Comparison of ENCODE assay signal across 18 mouse cellular contexts in genomic region chr1:90968649-90969048, GRCm38 (mm10). TPM values are rescaled to one million over a fixed set of nuclear protein-coding genes. Genes with fewer than 3 reads are reported as not detected.
A peak's percentile ranks its signal among the peaks of the same experiment; 100 is the strongest.
DNase-seq lines count a peak whose midpoint lies in the region; ATAC-seq and TF ChIP-seq lines count a peak whose summit lies in the region.
"Had no signal": no experiment of that assay in that cellular context is flagged by ENCODE, and none has a peak within 500 bp of the region (broad histone marks: within the 10 kb centered on the region; RNA-seq: fewer than 3 reads in every experiment).

No protein-coding gene starts in this region.

- H3K36me3 ChIP-seq in erythroblast, embryonic 14.5 days (ENCODE audit: control insufficient read depth): no peaks in the 10 kb centered on the region
- no peaks in the 10 kb centered on the region for H3K36me3 ChIP-seq in kidney, postnatal 0 days (ENCODE audit: insufficient read depth, low read length)
- no peaks in the 10 kb centered on the region for H3K36me3 ChIP-seq in intestine, embryonic 14.5 days (ENCODE audit: control insufficient read depth, insufficient read depth, low read length)
- no peaks in the 10 kb centered on the region for H3K36me3 ChIP-seq in liver, embryonic 15.5 days (replicated peaks)
- H3K36me3 ChIP-seq: midbrain, embryonic 12.5 days had no signal

- H3K27ac ChIP-seq in kidney, postnatal 0 days: peak overlapping the region; percentile 80; the same call in 1 of the 2 replicates
- no peak overlapping the region for H3K27ac ChIP-seq in intestine, embryonic 14.5 days (ENCODE audit: low read depth)
- H3K27ac ChIP-seq in liver, embryonic 15.5 days (replicated peaks): no peak overlapping the region
- H3K27ac ChIP-seq: midbrain, embryonic 12.5 days had no signal

- H3K27me3 ChIP-seq in erythroblast, embryonic 14.5 days (ENCODE audit: control insufficient read depth): no peaks in the 10 kb centered on the region
- H3K27me3 ChIP-seq in kidney, postnatal 0 days (ENCODE audit: insufficient read depth, low read length): no peaks in the 10 kb centered on the region
- no peaks in the 10 kb centered on the region for H3K27me3 ChIP-seq in intestine, embryonic 14.5 days (replicated peaks; ENCODE audit: control insufficient read depth, insufficient read depth, low read length)
- no peaks in the 10 kb centered on the region for H3K27me3 ChIP-seq in liver, embryonic 15.5 days

- no peak for TF ChIP-seq CTCF in kidney, postnatal 0 days (IDR thresholded peaks at IDR 0.05; ENCODE audit: low read depth)

- peak overlapping the region; percentile 43; the same call in 1 of the 2 replicates for H3K4me2 ChIP-seq in kidney, postnatal 0 days (ENCODE audit: low read length)
- peak overlapping the region; percentile 41 for H3K4me2 ChIP-seq in intestine, embryonic 14.5 days (ENCODE audit: low read length)
- peak overlapping the region; percentile 43 for H3K4me2 ChIP-seq in liver, embryonic 15.5 days
- H3K4me2 ChIP-seq: midbrain, embryonic 12.5 days had no signal

- H3K9me3 ChIP-seq in erythroblast, embryonic 14.5 days (ENCODE audit: control insufficient read depth, low read length): no peaks in the 10 kb centered on the region
- no peaks in the 10 kb centered on the region for H3K9me3 ChIP-seq in kidney, postnatal 0 days (replicated peaks; ENCODE audit: low read length)
- H3K9me3 ChIP-seq in intestine, embryonic 14.5 days (ENCODE audit: control insufficient read depth, low read length): no peaks in the 10 kb centered on the region
- no peaks in the 10 kb centered on the region for H3K9me3 ChIP-seq in liver, embryonic 15.5 days (replicated peaks)
- H3K9me3 ChIP-seq: midbrain, embryonic 12.5 days had no signal

- peaks cover 2% of the 10 kb centered on the region for H3K4me1 ChIP-seq in erythroblast, embryonic 14.5 days (ENCODE audit: control insufficient read depth)
- H3K4me1 ChIP-seq in kidney, postnatal 0 days (replicated peaks; ENCODE audit: insufficient read depth, low read length): peaks cover 4% of the 10 kb centered on the region; the same call in 1 of the 2 replicates
- peaks cover 24% of the 10 kb centered on the region for H3K4me1 ChIP-seq in intestine, embryonic 14.5 days (replicated peaks; ENCODE audit: control insufficient read depth, insufficient read depth, low read length)
- peaks cover 7% of the 10 kb centered on the region; the same call in 1 of the 2 replicates for H3K4me1 ChIP-seq in liver, embryonic 15.5 days (replicated peaks)

- H3K9ac ChIP-seq in kidney, postnatal 0 days (ENCODE audit: low read depth, low read length): no peak overlapping the region
- no peak overlapping the region for H3K9ac ChIP-seq in intestine, embryonic 14.5 days (ENCODE audit: low read length)
- H3K9ac ChIP-seq in liver, embryonic 15.5 days: no peak overlapping the region
- H3K9ac ChIP-seq: forebrain, postnatal 0 days; lung, embryonic 14.5 days; midbrain, embryonic 12.5 days had no signal

- no peak for ATAC-seq in erythroblast, adult 5-6 weeks (replicated peaks; ENCODE audit: low FRiP score, poor library complexity, severe bottlenecking)
- ATAC-seq in kidney, postnatal 0 days (replicated peaks; ENCODE audit: low FRiP score, low read depth): no peak
- ATAC-seq in intestine, embryonic 14.5 days (replicated peaks; ENCODE audit: low FRiP score, low TSS enrichment, low read depth): no peak
- ATAC-seq in liver, embryonic 15.5 days (ENCODE audit: insufficient read depth): no peak

- H3K4me3 ChIP-seq in erythroblast, embryonic 14.5 days (replicated peaks): peak overlapping the region; percentile 36
- H3K4me3 ChIP-seq in kidney, postnatal 0 days (replicated peaks; ENCODE audit: low read depth, low read length): no peak overlapping the region
- no peak overlapping the region; the same call in 1 of the 2 replicates for H3K4me3 ChIP-seq in intestine, embryonic 14.5 days (ENCODE audit: low read depth, low read length)
- H3K4me3 ChIP-seq in liver, embryonic 15.5 days (replicated peaks): peak overlapping the region; percentile 42; the same call in 1 of the 2 replicates
- H3K4me3 ChIP-seq: midbrain, embryonic 12.5 days had no signal

- WGBS in kidney, postnatal 0 days: 70% methylated on average over 4 of the region's 4 CpGs
- WGBS in intestine, embryonic 14.5 days: 71% methylated on average over 4 of the region's 4 CpGs
- WGBS in liver, embryonic 15.5 days (ENCODE audit: insufficient replicate concordance): 47% methylated on average over 4 of the region's 4 CpGs

- DNase-seq in kidney, postnatal 0 days (ENCODE audit: low spot score): no peak
- DNase-seq in kidney, adult 18-20 months: no peak
- DNase-seq in intestine, embryonic 14.5 days (ENCODE audit: low spot score): no peak
- DNase-seq in layer of hippocampus, postnatal 36 days: no peak
- DNase-seq in spleen, postnatal 4 days (ENCODE audit: low spot score in 2 of 2): no peak
- DNase-seq: cerebellum, adult 2 months; forebrain, postnatal 0 days; gastrocnemius, postnatal 25 days; heart, postnatal 36 days; thymus, postnatal 36 days had no signal

RNA-seq across cellular contexts. Expression of gene Rab17, which starts 0.8 kb away (rescaled TPM):
- not detected in 2 replicates for polyA plus RNA-seq in erythroblast, embryonic 14.5 days (2012)
- total RNA-seq in erythroblast, adult 5-6 weeks (2015; ENCODE audit: low replicate concordance): not detected in 2 replicates
- total RNA-seq in erythroblast, adult 5-6 weeks (2017; ENCODE audit: low replicate concordance): not detected in 2 replicates
- polyA plus RNA-seq in kidney, postnatal 0 days (2015; fragmentation: Nextera tagmentation; extraction: Ambion mirVana): 21.3 and 23.3 TPM in 2 replicates
- polyA plus RNA-seq in intestine, embryonic 14.5 days (2014; fragmentation: Nextera tagmentation; extraction: Ambion mirVana): 21.2 and 22.8 TPM in 2 replicates
- 5.5 and 6.6 TPM in 2 replicates for polyA plus RNA-seq in liver, embryonic 15.5 days (2015; fragmentation: Nextera tagmentation; extraction: Ambion mirVana)
- total RNA-seq in layer of hippocampus, postnatal 36 days (2021): not detected
- total RNA-seq: gastrocnemius, postnatal 25 days had no signal
- polyA plus RNA-seq: cerebellum, adult 2 months; forebrain, postnatal 0 days; midbrain, embryonic 12.5 days had no signal

RNA-seq across cellular contexts. Expression of gene Prlh, which starts 15.7 kb away (rescaled TPM):
- 0.50 and 0.97 TPM in 2 replicates for polyA plus RNA-seq in erythroblast, embryonic 14.5 days (2012)
- total RNA-seq in erythroblast, adult 5-6 weeks (2015; ENCODE audit: low replicate concordance): not detected in 2 replicates
- total RNA-seq in erythroblast, adult 5-6 weeks (2017; ENCODE audit: low replicate concordance): not detected in 2 replicates
- polyA plus RNA-seq in kidney, postnatal 0 days (2015; fragmentation: Nextera tagmentation; extraction: Ambion mirVana): not detected in 2 replicates
- polyA plus RNA-seq in intestine, embryonic 14.5 days (2014; fragmentation: Nextera tagmentation; extraction: Ambion mirVana): not detected in 2 replicates
- not detected in 2 replicates for polyA plus RNA-seq in liver, embryonic 15.5 days (2015; fragmentation: Nextera tagmentation; extraction: Ambion mirVana)
- total RNA-seq in layer of hippocampus, postnatal 36 days (2021): not detected
- total RNA-seq: CH12.LX; forebrain, postnatal 0 days; gastrocnemius, postnatal 25 days; heart, postnatal 36 days; left cerebral cortex, adult 8-10 months had no signal
- polyA plus RNA-seq: cortical plate, adult 2 months; forebrain, postnatal 0 days; lung, embryonic 14.5 days; midbrain, embryonic 12.5 days had no signal

RNA-seq across cellular contexts. Expression of gene Lrrfip1, which starts 29.9 kb away (rescaled TPM):
- 0.03 TPM in 2 replicates for polyA plus RNA-seq in erythroblast, embryonic 14.5 days (2012)
- total RNA-seq in erythroblast, adult 5-6 weeks (2015; ENCODE audit: low replicate concordance): 16.9 and 26.1 TPM in 2 replicates
- total RNA-seq in erythroblast, adult 5-6 weeks (2017; ENCODE audit: low replicate concordance): 28.5 and 33.3 TPM in 2 replicates
- polyA plus RNA-seq in kidney, postnatal 0 days (2015; fragmentation: Nextera tagmentation; extraction: Ambion mirVana): 46.3 and 56.9 TPM in 2 replicates
- polyA plus RNA-seq in intestine, embryonic 14.5 days (2014; fragmentation: Nextera tagmentation; extraction: Ambion mirVana): 60.4 and 65.3 TPM in 2 replicates
- polyA plus RNA-seq in liver, embryonic 15.5 days (2015; fragmentation: Nextera tagmentation; extraction: Ambion mirVana): 14.9 and 16.7 TPM in 2 replicates
- total RNA-seq in layer of hippocampus, postnatal 36 days (2021): 10 to 100 TPM; 75.3 to 80.9 TPM

RNA-seq across cellular contexts. Expression of gene Mlph, which starts 53.8 kb away (rescaled TPM):
- polyA plus RNA-seq in erythroblast, embryonic 14.5 days (2012): not detected in 2 replicates
- total RNA-seq in erythroblast, adult 5-6 weeks (2015; ENCODE audit: low replicate concordance): 0.38 TPM in 1 of 2 replicates, not detected in the other
- not detected in 2 replicates for total RNA-seq in erythroblast, adult 5-6 weeks (2017; ENCODE audit: low replicate concordance)
- 0.34 and 0.93 TPM in 2 replicates for polyA plus RNA-seq in kidney, postnatal 0 days (2015; fragmentation: Nextera tagmentation; extraction: Ambion mirVana)
- 0.60 and 0.96 TPM in 2 replicates for polyA plus RNA-seq in intestine, embryonic 14.5 days (2014; fragmentation: Nextera tagmentation; extraction: Ambion mirVana)
- polyA plus RNA-seq in liver, embryonic 15.5 days (2015; fragmentation: Nextera tagmentation; extraction: Ambion mirVana): not detected in 2 replicates
- total RNA-seq in layer of hippocampus, postnatal 36 days (2021): 1 to 10 TPM in 1 of 2 experiments, under 1 TPM in 1; 0.60 to 1.8 TPM
- total RNA-seq: CH12.LX had no signal

Comparison
In these comparisons a context has a peak if more than half of its experiments do, and no peak if none do; other contexts are left out.
1. H3K4me3 ChIP-seq: peak in erythroblast, embryonic 14.5 days (single experiment) and liver, embryonic 15.5 days (single experiment); none in kidney, postnatal 0 days (single experiment) and intestine, embryonic 14.5 days (single experiment).
2. RNA of gene Lrrfip1, which starts 29.9 kb away (polyA plus RNA-seq): 60.4 to 65.3 TPM in intestine, embryonic 14.5 days, 46.3 to 56.9 TPM in kidney, postnatal 0 days and 14.9 to 16.7 TPM in liver, embryonic 15.5 days; 0.03 TPM in erythroblast, embryonic 14.5 days; every median in the first group is over 10 times any median in the second.
3. Peak in every context shown above with its lines, with median percentiles within 50 percentile points of each other: H3K4me2 ChIP-seq.